Mouse (Mus musculus): ENCODE data around the gene Prpf6. TPM values are rescaled to one million over a fixed set of nuclear protein-coding genes. Genes with fewer than 3 reads are reported as not detected.
A peak's percentile ranks its signal among the peaks of the same experiment; 100 is the strongest.

Prpf6 gene
- total RNA-seq, 2 experiments from 2014 or later, result 51.0 to 51.7 TPM

DNA sequence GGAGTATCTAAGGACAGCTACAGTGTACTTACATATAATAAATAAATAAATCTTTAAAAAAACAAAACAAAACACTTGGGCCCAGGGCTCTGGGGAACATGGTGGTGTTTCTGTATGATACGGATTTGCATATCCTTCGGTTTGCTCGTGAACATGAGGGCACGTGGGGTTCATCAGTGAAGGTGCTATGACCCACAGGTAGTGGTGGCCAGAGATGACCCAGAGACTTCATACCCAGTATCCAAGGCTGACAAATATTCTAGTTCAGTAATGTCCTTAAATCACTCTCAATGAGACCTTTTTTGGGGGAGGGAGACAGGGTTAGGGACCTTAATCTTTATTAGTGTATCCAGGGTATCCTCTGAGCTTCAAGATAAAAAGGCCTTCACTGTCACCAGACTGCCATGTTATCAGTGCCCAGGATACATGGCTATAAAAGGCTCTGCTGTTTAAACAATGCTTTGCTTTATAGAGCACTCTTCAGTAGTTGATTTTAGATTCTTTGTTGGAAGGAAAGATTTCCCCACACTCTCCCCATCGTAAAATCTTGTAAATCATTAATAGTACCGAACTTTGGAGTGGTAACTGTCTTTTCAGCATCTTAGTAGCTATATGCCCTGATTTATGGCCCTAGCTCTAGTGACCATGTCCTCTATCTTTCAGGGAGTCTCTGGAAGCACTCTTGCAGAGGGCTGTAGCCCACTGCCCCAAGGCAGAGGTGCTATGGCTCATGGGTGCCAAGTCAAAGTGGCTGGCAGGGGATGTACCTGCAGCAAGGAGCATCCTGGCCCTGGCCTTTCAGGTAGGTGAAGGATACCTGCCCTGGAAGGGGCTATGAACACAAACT, 55.2 kb downstream of the Prpf6 start:
- intact Hi-C loops (cut with DNase I), result loop anchor here (10.0 kb wide), 1 partner anchor 198 kb away; no protein-coding TSS in a partner anchor
- DNase-seq (ENCODE audit: low spot score in 2 of 2), result no peak

DNA sequence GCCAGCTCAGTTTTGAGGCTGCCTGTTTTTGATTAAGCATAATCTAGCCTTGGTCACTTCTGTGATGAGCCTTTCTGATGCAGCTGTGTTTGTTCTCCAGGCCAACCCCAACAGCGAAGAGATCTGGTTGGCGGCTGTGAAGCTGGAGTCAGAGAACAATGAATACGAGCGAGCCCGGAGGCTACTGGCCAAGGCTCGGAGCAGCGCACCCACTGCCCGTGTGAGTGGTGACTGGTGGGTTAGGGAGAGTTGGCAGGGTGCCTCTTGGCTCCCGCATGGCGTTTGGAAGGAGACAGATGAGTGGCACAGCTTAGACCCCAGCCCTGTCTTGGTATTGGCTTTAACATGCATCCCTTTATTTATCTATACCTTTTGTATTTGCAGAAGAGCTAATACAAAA, 57.3 kb downstream of the Prpf6 start:
- no peak for DNase-seq (ENCODE audit: low spot score in 2 of 2)
- intact Hi-C loops (cut with DNase I), result loop anchor here (10.0 kb wide), 1 partner anchor 196 kb away; no protein-coding TSS in a partner anchor

DNA sequence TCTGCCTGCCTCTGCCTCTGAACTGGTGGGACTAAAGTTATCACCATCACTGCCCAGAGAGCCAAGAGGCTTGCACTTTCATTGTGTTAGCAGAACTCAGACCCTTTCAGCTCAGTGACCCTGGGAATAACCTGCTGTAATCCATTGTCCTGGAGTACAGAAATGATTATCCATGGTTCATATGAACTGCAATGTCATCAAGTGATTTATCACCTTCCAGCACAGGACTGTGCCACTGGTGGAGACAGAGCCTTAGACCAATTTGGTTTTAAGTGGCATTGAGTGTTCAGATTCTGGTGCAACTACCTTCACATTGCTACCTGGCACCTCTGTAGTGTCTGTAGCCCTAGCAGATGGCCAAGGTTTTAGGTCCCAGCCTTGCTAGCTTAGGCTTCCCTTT, 61.4 kb downstream of the Prpf6 start:
- intact Hi-C loops (cut with DNase I), result loop anchor here (5.0 kb wide), 1 partner anchor 36 kb away; no protein-coding TSS in a partner anchor
- DNase-seq (ENCODE audit: low spot score in 2 of 2), result no peak

DNA sequence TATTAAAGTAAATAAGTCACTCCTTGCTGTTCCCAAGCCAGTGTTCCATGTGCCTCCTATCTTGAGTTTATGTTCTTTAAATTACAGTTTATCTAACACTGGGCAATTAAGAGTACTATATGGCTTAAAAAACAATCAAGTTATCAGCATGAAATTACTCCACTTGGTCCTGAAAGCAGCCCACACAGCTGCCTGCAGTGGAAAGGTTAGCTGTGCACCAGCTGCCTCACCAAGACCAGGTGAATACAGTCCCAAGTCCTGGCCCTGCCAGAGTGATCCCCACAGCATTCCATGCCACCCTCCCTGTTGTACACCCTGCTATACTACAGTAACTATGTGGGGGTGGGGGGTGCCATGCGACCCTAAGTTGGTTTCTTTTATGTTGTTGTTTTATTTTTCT, 61.9 kb downstream of the Prpf6 start:
- intact Hi-C loops (cut with DNase I), result loop anchor here (5.0 kb wide), 1 partner anchor 36 kb away; no protein-coding TSS in a partner anchor
- no peak for DNase-seq (ENCODE audit: low spot score in 2 of 2)

DNA sequence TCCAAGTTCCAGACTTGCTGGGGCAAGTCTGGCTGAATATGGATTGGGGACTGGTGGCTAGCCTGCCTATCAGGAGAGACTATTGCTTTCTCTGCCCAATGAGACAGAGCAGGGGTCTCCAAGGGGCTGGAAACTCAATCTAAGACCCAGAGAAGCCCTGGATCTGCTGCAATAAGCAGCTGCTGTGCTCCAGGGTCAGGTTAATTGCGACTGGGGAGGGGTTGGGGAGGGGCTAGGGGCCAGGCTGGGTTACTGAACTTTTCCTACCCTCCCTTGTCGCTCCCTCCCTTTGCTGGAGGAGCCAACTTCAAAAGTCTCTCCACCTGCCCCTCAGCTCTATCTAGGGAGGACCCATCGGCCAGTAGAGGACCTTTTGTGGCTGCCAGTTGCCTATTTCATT, 65.1 kb downstream of the Prpf6 start, which contains the start of gene Gm29797:
Gene Gm29797, plus strand, starts transcription at position 301 of the 400 bp plus-strand sequence.
- intact Hi-C loops (cut with DNase I), result loop anchor here (5.0 kb wide), 1 partner anchor 51 kb away; no protein-coding TSS in a partner anchor

DNA sequence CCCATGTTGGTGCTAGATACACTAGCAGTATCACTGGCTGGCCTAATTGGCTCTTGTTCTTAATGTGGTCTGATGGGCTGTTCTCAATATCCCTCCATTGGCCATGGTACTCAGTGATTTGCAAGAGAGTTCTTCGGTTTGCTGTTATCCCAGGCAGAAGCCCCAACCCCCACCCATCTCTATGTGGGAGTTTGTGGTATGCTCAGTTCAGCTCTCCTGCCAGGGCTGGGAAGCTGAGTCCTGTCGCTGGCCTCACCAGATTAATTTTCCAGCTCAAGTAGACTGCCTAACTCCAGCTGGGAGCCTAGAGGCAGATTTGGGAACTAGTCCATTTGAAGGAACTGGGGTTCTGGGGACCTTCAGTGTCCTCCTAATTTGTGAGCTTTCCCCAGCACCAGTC, 65.8 kb downstream of the Prpf6 start:
- no peak for DNase-seq (ENCODE audit: low spot score in 2 of 2)
- intact Hi-C loops (cut with DNase I), result loop anchor here (5.0 kb wide), 1 partner anchor 50 kb away; no protein-coding TSS in a partner anchor

More for the DNA sequence above, 65.1 kb downstream of the Prpf6 start, which contains the start of gene Gm29797:
- no peak for DNase-seq (ENCODE audit: low spot score in 2 of 2)

DNA sequence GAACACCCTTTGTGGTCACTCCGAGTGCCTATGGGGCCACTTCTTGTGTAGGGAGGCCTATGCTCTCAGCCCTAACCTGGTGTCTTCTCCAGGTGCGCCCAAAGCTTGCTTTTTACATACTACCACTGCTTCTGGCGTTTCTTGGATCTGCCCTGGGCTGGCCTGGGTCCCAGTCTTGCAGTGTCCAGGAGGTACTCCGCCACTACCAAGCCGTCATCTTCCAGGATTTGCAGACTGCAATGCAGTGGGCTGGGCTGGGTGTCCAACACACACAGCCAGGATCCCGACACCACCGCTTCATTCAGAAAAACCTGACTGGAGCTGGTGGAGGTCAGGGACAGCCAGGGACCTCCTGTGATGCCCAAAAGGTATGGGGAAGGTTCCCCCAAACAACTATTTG, 66.9 kb downstream of the Prpf6 start:
- DNase-seq (ENCODE audit: low spot score in 2 of 2), result no peak
- intact Hi-C loops (cut with DNase I), result loop anchor here (2.0 to 5.0 kb wide), 2 partner anchors 20 to 49 kb away; no protein-coding TSS in a partner anchor

DNA sequence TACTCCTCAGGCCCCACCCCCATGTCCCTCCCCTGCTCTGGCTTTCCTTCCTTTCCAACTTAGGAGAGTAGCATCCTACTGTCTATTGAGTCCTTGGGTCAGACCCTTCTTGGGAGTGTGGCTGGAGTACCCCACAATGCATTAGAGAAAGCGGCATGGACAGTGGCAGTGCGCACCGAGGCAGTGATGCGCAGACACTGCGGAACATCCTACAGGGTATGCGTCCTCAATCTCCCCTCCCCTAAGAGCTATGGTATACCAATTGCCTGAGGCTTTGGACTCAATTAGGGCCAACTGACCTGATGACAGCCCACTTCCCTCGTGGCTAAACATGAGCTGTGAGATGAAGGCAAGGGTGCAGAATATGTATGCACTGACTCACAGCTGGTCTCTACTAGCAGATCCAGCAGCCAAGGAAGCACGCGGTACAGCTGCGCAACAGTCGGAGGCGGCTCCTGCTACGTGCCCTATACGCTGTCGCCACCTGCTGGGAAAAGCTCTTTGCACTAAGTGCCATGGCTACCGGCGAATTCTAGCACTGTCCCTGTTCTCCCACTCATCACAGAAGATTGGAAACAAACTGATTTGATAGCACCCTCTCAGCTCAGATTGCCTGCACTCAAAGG, 67.4 kb downstream of the Prpf6 start:
- intact Hi-C loops (cut with DNase I), result loop anchor here (2.0 to 5.0 kb wide), 2 partner anchors 20 to 48 kb away; no protein-coding TSS in a partner anchor
- peak; percentile 59 to 77 for DNase-seq (ENCODE audit: low spot score in 2 of 2)

DNA sequence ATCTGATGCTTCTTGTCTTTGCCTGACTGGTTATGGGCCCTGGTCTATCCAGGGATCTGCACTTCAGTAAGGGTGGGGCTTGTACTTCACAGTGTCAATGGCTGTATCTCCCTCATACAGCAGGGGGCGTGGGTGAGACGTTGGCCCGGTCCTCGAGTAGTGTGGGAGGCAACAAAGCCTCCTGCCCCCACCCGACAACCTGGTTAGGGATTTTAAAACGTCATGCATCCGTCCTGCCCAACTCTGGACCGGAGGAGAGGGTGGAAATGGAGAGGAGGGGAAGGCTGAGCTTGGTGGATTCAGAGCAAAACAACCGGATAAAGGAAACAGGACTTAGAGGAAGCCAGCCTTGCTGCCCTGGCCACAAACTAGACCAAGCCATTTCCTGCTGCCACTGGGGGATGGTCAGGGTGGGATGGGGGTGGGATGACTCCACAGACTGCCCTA, 68.0 kb downstream of the Prpf6 start:
- intact Hi-C loops (cut with DNase I), result loop anchor here (2.0 to 5.0 kb wide), 2 partner anchors 19 to 48 kb away; no protein-coding TSS in a partner anchor
- DNase-seq (ENCODE audit: low spot score in 2 of 2), result peak; percentile 73 to 85

DNA sequence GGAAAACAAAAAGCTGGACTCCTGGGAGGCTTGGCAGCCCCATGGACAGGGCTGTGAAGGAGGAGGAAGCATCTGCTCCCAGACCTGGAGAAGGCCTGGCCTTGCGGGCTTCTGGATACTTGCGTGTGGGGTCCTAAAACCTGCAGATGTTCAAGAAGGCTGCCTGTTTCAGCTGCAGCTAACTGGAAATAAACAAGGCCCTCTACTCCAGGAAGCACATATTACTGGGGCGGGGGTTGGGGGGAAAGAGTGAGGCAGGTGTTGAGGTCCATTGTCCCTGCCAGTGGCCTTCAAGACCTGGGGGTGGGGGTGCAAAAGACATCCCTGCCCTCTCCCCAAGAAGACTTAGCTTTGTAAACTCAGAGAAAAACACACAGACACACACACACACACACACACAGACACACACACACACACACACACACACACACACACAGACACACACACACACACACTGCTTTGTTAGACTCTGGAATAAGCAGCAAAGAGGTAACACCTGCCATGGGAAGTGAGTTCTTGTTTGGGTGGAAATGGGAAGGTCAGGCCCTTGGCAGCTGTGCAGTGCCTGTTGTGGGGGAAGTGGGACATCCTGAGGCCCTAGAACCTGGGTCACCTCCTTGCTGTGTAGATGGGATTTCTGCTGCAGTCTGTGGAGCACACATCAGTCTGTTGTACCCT, 71.1 kb downstream of the Prpf6 start:
- no peak for DNase-seq (ENCODE audit: low spot score in 2 of 2)
- intact Hi-C loops (cut with DNase I), result no loop called here

DNA sequence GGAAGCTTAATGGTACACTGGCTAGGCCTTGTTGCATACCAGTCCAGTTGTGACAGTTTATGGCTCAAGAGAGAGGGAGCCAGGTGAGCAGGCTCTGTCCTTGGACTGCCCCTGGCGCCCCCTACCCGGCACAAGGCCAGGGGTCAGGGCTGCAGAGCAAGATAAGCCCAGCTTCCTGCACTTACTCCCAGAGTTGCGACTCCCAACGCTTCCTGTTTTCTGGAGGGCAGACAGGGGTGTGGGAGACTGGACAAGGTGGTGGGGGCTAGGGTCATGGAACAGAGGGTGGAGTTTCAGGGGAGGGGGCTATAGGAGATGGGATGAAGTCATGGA, 71.6 kb downstream of the Prpf6 start:
- no peak for DNase-seq (ENCODE audit: low spot score in 2 of 2)

DNA sequence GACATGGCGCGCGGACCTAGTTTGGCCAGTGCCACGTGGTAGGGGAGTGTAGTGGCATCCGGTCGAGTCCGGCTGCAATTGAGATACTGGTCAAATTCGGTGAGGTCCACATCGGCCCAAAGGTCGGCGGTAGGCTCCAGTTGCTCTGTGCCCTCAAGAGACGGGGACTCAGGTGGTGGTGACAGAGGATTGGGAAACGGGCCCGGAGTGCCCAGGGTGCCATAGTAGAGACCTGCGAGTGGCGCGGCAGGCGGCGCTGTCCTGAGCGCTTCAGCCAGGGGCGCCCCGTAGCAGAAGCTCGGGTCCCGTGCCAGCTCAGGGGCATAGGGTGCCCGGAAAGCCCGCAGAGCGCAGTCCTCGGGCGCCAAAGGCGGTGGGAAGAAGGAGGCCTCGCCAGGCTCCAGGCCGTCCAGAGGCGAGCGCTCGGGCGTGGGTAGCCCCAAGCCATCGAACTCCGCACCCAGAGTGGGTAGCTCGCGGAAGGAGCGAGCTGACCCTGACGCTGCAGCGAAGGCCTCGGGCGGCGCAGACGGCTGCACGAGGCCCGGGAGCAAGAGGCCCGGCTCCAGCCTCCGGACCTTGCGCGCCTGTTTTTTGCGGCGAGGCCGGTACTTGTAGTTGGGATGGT, 78.7 kb downstream of the Prpf6 start:
- intact Hi-C loops (cut with DNase I), result loop anchor here (10.0 kb wide), 1 partner anchor 146 kb away; the partner anchor contains the start of gene Dnajc5

More for the DNA sequence above, 71.6 kb downstream of the Prpf6 start:
- intact Hi-C loops (cut with DNase I), result no loop called here

DNA sequence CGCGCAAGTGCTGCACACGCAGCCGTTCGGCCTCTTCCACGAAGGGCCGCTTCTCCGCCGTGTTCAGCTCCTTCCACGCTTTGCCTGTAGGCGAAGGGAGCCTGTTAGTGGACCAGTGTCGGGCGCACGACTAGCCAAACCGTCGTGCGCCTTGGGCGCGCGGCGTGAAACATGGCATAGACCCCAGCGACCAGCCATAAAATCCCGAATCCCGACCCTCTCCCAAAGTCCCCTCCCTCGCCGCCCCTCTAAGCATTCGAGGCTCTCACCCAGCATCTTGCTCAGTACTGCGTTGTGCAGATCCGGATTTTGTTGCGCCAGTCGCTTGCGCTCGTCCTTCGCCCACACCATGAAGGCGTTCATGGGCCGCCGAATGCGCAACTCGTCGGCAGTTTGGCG, 79.2 kb downstream of the Prpf6 start:
- DNase-seq (ENCODE audit: low spot score in 2 of 2), result no peak
- intact Hi-C loops (cut with DNase I), result loop anchor here (10.0 kb wide), 1 partner anchor 146 kb away; the partner anchor contains the start of gene Dnajc5

More for the DNA sequence above, 78.7 kb downstream of the Prpf6 start:
- DNase-seq (ENCODE audit: low spot score in 2 of 2), result no peak

DNA sequence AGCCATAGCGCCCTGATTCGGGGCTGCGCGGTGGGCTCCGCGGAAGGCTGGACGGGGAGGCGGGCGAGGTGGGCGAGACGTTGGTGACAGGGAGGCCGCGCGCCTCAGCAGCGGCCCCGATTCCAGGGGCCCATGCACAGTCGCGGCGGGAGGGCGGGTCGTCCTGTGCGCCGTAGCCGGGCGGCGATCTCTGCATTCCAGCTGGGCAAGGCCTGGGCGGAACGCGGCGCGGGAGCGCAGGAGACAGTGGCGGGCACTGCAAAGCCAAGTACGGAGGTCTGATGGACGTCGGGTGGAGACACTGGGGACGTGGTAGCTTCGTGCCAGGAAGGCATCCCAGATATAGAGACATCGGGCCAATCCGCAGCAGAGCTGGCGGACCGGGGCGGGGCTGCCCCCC, 79.7 kb downstream of the Prpf6 start, which contains the start of gene Sox18:
Gene Sox18, minus strand, starts transcription at position 315 of the 400 bp plus-strand sequence.
- intact Hi-C loops (cut with DNase I), result loop anchor here (10.0 kb wide), 1 partner anchor 147 kb away; the partner anchor contains the start of gene Dnajc5
- DNase-seq (ENCODE audit: low spot score in 2 of 2), result no peak

DNA sequence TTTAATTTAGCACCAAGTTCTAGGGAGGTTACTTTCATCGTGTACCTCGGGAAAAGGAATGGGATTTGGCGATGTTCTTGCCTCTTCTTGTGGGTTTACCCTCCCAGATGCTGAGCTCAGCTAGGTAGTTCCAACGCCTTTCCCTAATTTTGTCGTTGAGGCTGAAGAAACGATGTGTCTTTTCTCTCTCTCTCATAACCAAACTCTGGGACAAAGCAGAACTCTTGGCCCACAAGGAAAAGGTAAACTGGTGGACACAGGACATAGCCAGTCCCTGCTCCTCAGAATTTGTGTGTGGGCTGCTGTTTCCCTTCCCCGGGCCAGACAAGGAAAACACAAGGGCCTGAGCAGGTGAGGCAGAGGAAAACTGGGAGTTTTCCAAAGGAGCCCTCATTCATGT, 80.3 kb downstream of the Prpf6 start:
- intact Hi-C loops (cut with DNase I), result loop anchor here (10.0 kb wide), 1 partner anchor 147 kb away; the partner anchor contains the start of gene Dnajc5
- DNase-seq (ENCODE audit: low spot score in 2 of 2), result no peak

DNA sequence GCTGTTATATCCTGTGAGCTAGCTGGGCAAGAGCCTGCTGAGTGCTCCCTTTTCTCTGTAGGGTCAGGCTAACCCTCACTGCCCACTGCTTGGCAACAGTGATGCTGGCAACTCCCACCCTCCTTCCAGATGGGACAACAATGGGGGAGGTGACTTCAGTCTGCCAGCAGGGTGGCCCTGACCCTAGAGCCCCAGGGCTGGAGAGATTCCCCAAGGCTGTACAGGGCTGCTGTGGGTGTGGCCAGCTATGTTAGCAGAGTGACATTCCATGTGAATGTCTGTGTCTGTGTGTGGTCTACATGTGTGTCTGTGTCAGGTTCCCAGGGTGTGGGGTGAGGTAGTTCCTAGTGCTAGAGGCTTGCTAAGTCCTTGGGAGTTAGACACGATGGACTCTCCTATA, 81.8 kb downstream of the Prpf6 start:
- DNase-seq (ENCODE audit: low spot score in 2 of 2), result no peak
- intact Hi-C loops (cut with DNase I), result loop anchor here (10.0 kb wide), 1 partner anchor 149 kb away; the partner anchor contains the start of gene Dnajc5

DNA sequence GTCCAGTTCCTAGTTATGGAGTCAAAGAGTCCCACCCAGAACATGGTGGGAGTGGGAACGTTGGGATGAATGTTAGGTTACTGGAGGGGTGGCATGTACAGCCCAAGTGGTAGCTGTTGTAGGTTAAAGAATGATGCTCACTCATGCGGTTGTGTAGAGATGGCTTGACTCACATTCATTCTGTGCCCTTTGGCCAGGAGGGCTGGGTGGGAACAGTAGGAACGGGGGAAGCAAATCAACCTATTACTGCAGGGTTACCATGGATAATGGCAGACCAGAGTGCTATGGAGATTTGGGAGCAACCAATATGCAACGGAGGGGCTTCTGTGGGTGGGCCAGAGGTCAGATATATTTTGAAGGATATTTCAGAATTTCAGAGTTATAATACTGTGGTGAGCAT, 83.3 kb downstream of the Prpf6 start:
- intact Hi-C loops (cut with DNase I), result loop anchor here (10.0 kb wide), 1 partner anchor 150 kb away; the partner anchor contains the start of gene Dnajc5
- no peak for DNase-seq (ENCODE audit: low spot score in 2 of 2)

DNA sequence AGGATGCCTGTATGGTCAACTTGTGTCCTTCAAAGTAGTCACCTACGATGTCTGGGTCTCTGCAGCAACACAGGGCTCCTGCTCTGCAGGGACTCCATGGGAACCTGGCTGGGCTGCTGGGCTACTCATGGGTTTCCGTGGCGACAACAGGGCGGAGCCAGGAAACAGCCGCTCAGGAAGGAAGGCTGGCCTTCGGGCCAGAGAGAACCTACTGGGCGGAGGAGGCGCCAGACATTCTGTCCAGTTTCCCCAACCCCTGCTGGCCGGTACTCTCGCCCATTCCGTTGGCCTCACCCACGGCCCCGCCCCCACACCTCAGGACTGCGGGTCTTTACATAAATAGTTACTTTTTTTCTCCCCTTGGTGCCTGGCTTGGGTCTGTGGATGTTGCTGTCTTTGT, 83.8 kb downstream of the Prpf6 start:
- DNase-seq (ENCODE audit: low spot score in 2 of 2), result peak in 1 of 2 experiments; percentile 38
- intact Hi-C loops (cut with DNase I), result loop anchor here (10.0 kb wide), 1 partner anchor 151 kb away; the partner anchor contains the start of gene Dnajc5

DNA sequence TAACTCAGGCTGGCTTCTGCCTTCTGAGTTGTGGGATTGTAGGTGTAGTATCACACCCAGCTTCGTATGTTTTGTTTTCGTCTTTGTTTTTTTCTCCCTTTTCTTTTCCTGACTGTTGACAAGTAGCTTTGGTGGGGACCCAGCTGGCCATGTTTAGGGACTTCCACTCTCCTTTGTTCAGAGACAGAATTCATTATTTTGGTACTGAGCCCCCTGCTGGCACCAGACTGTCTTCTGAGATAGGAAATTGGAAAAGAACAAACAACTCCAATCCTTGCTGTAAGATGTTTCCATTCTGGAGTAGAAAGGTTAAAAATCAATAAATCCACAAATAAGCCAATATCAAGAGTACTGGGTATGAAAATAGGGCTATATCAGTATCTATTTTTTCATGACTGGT, 84.8 kb downstream of the Prpf6 start:
- no peak for DNase-seq (ENCODE audit: low spot score in 2 of 2)
- intact Hi-C loops (cut with DNase I), result loop anchor here (10.0 kb wide), 1 partner anchor 152 kb away; the partner anchor contains the start of gene Dnajc5

Data from left cerebral cortex, postnatal 25 days (tissue).